8 mouse cellular contexts compared by ENCODE assay signal in the genomic region with DNA sequence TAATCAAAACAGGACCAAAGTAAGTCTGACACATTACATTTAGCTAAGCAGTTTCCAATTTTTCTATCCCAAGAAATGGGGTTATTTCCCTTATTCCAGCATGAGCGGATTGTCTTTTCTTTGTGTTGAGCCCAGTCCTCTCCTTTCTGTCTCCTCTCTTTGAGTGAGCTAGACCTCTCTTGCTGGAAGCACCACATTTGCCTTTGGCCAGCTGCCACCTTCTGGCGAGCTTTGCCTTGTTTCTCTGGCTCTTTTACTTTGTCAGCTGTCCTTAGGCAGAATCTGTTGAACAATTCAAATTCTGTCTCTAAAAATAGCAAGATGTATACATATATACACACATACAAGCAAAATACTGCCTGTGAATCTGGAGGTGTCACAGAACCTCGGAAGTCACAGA.
A peak's percentile ranks its signal among the peaks of the same experiment; 100 is the strongest.
DNase-seq lines count a peak whose midpoint lies in the region; ATAC-seq and TF ChIP-seq lines count a peak whose summit lies in the region.

No protein-coding gene starts in this region.

- no peak for DNase-seq in forebrain, embryonic 11.5 days (ENCODE audit: low spot score)
- no peak for DNase-seq in CH12.LX (ENCODE audit: extremely low read depth)
- DNase-seq in cerebellum, adult 8-10 months = peak; percentile 25
- DNase-seq in heart, postnatal 25 days (ENCODE audit: low spot score) = peak; percentile 34
- no peak for DNase-seq in midbrain, embryonic 10.5 days (ENCODE audit: low spot score)

- dilution Hi-C loops in CH12.LX (cut with MboI; ENCODE audit: extremely low pct_ligation_motif_present, extremely low pct_unique_long_range_greater_than_20kb, low sequenced_read_pairs) = no loop called here

- H3K4me3 ChIP-seq in forebrain, embryonic 15.5 days = no peak overlapping the region
- no peak overlapping the region for H3K4me3 ChIP-seq in forebrain, embryonic 11.5 days (ENCODE audit: low read depth, low read length)
- no peak overlapping the region for H3K4me3 ChIP-seq in CH12.LX (replicated peaks in 1 of 3; ENCODE audit: low read depth in 2 of 3, low read length in 2 of 3, poor library complexity in 1 of 3)
- H3K4me3 ChIP-seq in lung, embryonic 16.5 days (ENCODE audit: low read length) = no peak overlapping the region
- no peak overlapping the region for H3K4me3 ChIP-seq in midbrain, embryonic 10.5 days

- TF ChIP-seq CTCF in CH12.LX (conservative IDR thresholded peaks at IDR 0.05 in 1 of 2, IDR thresholded peaks at IDR 0.05 in 1 of 2; ENCODE audit: low read depth in 2 of 2, low read length in 2 of 2) = peak in 1 of 2 experiments; percentile 45; a peak in 2 of 4 replicates

- no peak overlapping the region for H3K27ac ChIP-seq in forebrain, embryonic 15.5 days (replicated peaks)
- no peak overlapping the region for H3K27ac ChIP-seq in forebrain, embryonic 11.5 days (ENCODE audit: low read depth, low read length)
- no peak overlapping the region for H3K27ac ChIP-seq in CH12.LX (ENCODE audit: insufficient read depth, low read depth)
- H3K27ac ChIP-seq in lung, embryonic 16.5 days (ENCODE audit: low read length) = no peak overlapping the region
- no peak overlapping the region for H3K27ac ChIP-seq in midbrain, embryonic 10.5 days (replicated peaks)

- H3K36me3 ChIP-seq in forebrain, embryonic 15.5 days = no peaks in the 10 kb centered on the region
- H3K36me3 ChIP-seq in forebrain, embryonic 11.5 days (ENCODE audit: control insufficient read depth, insufficient read depth, low read length) = no peaks in the 10 kb centered on the region
- peaks cover 45 to 86% of the 10 kb centered on the region in 2 experiments for H3K36me3 ChIP-seq in CH12.LX (replicated peaks in 1 of 2; ENCODE audit: control insufficient read depth in 1 of 2, insufficient read depth in 1 of 2, low read length in 1 of 2)
- H3K36me3 ChIP-seq in lung, embryonic 16.5 days (ENCODE audit: control insufficient read depth, insufficient read depth, low read length) = 0 out of 2 replicates have a peak, but pooled peaks cover 2% of the 10 kb centered on the region
- peaks cover 12% of the 10 kb centered on the region for H3K36me3 ChIP-seq in midbrain, embryonic 10.5 days

- no peaks in the 10 kb centered on the region for H3K79me2 ChIP-seq in CH12.LX (replicated peaks; ENCODE audit: control insufficient read depth, extremely low read depth, insufficient read depth, poor library complexity, severe bottlenecking)

- ATAC-seq in forebrain, embryonic 15.5 days (replicated peaks) = peak; percentile 72
- ATAC-seq in forebrain, embryonic 11.5 days (replicated peaks; ENCODE audit: low FRiP score) = no peak
- peak; percentile 70 for ATAC-seq in lung, embryonic 16.5 days (ENCODE audit: low read depth)
- no peak for ATAC-seq in inflammation-experienced regulatory T-cells, adult 6 months

- no peaks in the 10 kb centered on the region for H3K9me3 ChIP-seq in forebrain, embryonic 15.5 days
- H3K9me3 ChIP-seq in forebrain, embryonic 11.5 days (ENCODE audit: control insufficient read depth, low read length) = no peaks in the 10 kb centered on the region
- H3K9me3 ChIP-seq in CH12.LX (replicated peaks; ENCODE audit: low read length) = no peaks in the 10 kb centered on the region
- no peaks in the 10 kb centered on the region for H3K9me3 ChIP-seq in lung, embryonic 16.5 days (ENCODE audit: control insufficient read depth, low read length)
- no peaks in the 10 kb centered on the region for H3K9me3 ChIP-seq in midbrain, embryonic 10.5 days (replicated peaks)

- no peaks in the 10 kb centered on the region for H3K27me3 ChIP-seq in forebrain, embryonic 15.5 days
- no peaks in the 10 kb centered on the region for H3K27me3 ChIP-seq in forebrain, embryonic 11.5 days (ENCODE audit: control insufficient read depth, insufficient read depth, low read length)
- H3K27me3 ChIP-seq in CH12.LX (replicated peaks) = no peaks in the 10 kb centered on the region
- no peaks in the 10 kb centered on the region for H3K27me3 ChIP-seq in lung, embryonic 16.5 days (ENCODE audit: control insufficient read depth, insufficient read depth, low read depth, low read length)
- no peaks in the 10 kb centered on the region for H3K27me3 ChIP-seq in midbrain, embryonic 10.5 days (ENCODE audit: low read depth, poor library complexity, severe bottlenecking)

- peak; percentile 45 for TF ChIP-seq RAD21 in CH12.LX (IDR thresholded peaks at IDR 0.05; ENCODE audit: low read depth, low read length)

- TF ChIP-seq POLR2A in CH12.LX (IDR thresholded peaks at IDR 0.05; ENCODE audit: low read depth, low read length) = no peak

- 0 out of 2 replicates have a peak, but pooled peaks cover 3% of the 10 kb centered on the region for H3K4me1 ChIP-seq in forebrain, embryonic 15.5 days
- H3K4me1 ChIP-seq in forebrain, embryonic 11.5 days (replicated peaks; ENCODE audit: control insufficient read depth, insufficient read depth, low read length) = no peaks in the 10 kb centered on the region
- no peaks in the 10 kb centered on the region for H3K4me1 ChIP-seq in CH12.LX (ENCODE audit: control insufficient read depth in 1 of 2, insufficient read depth in 2 of 2)
- no peaks in the 10 kb centered on the region for H3K4me1 ChIP-seq in lung, embryonic 16.5 days (replicated peaks; ENCODE audit: control insufficient read depth, insufficient read depth, low read length)
- no peaks in the 10 kb centered on the region for H3K4me1 ChIP-seq in midbrain, embryonic 10.5 days

- TF ChIP-seq EP300 in CH12.LX (IDR thresholded peaks at IDR 0.05; ENCODE audit: low read length) = no peak

- no peak overlapping the region for H3K9ac ChIP-seq in forebrain, embryonic 15.5 days (replicated peaks)
- no peak overlapping the region for H3K9ac ChIP-seq in forebrain, embryonic 11.5 days (ENCODE audit: low read length)
- H3K9ac ChIP-seq in CH12.LX (ENCODE audit: insufficient read depth, low read depth) = no peak overlapping the region
- no peak overlapping the region for H3K9ac ChIP-seq in lung, embryonic 16.5 days (ENCODE audit: low read length)

- WGBS in forebrain, embryonic 15.5 days = 43% methylated on average over 3 of the region's 3 CpGs
- 88% methylated on average over 3 of the region's 3 CpGs for WGBS in forebrain, embryonic 11.5 days
- WGBS in lung, embryonic 16.5 days = 52% methylated on average over 3 of the region's 3 CpGs
- 87% methylated on average over 3 of the region's 3 CpGs for WGBS in midbrain, embryonic 10.5 days

- in situ Hi-C loops in CH12.LX (cut with MboI; ENCODE audit: low pct_ligation_motif_present, low pct_unique_long_range_greater_than_20kb, low sequenced_read_pairs) = no loop called here

- H3K4me2 ChIP-seq in forebrain, embryonic 15.5 days (replicated peaks) = no peak overlapping the region
- H3K4me2 ChIP-seq in forebrain, embryonic 11.5 days (ENCODE audit: low read depth, low read length, severe bottlenecking) = no peak overlapping the region
- no peak overlapping the region for H3K4me2 ChIP-seq in CH12.LX (ENCODE audit: insufficient read depth, low read depth, poor library complexity, severe bottlenecking)
- H3K4me2 ChIP-seq in lung, embryonic 16.5 days (ENCODE audit: low read depth, low read length) = no peak overlapping the region

- intact Hi-C loops in heart, postnatal 25 days (cut with DNase I) = loop anchor here (5.0 kb wide), 1 partner anchor 52 kb away; no protein-coding TSS in a partner anchor

TF ChIP-seq in CH12.LX, 34 proteins besides CTCF, POLR2A, EP300 and RAD21:
- TF ChIP-seq SMC3 (IDR thresholded peaks at IDR 0.05; ENCODE audit: low read depth, low read length) (peak; percentile 51), ELF1 (IDR thresholded peaks at IDR 0.05; ENCODE audit: low read depth, low read length) (no peak), ETS1 (conservative IDR thresholded peaks at IDR 0.05; ENCODE audit: low read depth, low read length) (no peak), MAZ (IDR thresholded peaks at IDR 0.05; ENCODE audit: low read depth, low read length) (no peak), SIN3A (IDR thresholded peaks at IDR 0.05; ENCODE audit: low read length) (no peak), JUND (conservative IDR thresholded peaks at IDR 0.05; ENCODE audit: low read depth, low read length) (no peak), MAX (IDR thresholded peaks at IDR 0.05; ENCODE audit: low read length) (no peak)

Comparison
In these comparisons a context has a peak if more than half of its experiments do, and no peak if none do; other contexts are left out.
1. ATAC-seq: peak in forebrain, embryonic 15.5 days (single experiment) and lung, embryonic 16.5 days (single experiment); none in forebrain, embryonic 11.5 days (single experiment) and inflammation-experienced regulatory T-cells, adult 6 months (single experiment).
2. DNase-seq: peak in cerebellum, adult 8-10 months (single experiment) and heart, postnatal 25 days (single experiment); none in forebrain, embryonic 11.5 days (single experiment), CH12.LX (single experiment) and midbrain, embryonic 10.5 days (single experiment).